Mouse (Mus musculus) heart, postnatal 0 days (tissue): Measurements from ENCODE around the gene Cdk17. TPM values are rescaled to one million over a fixed set of nuclear protein-coding genes. Genes with fewer than 3 reads are reported as not detected.

Experiments
- ATAC-seq: fragments of 200-750 bp; cut with Nextera tagmentation; 2 replicates; pipeline ENCODE4 v1.8.0; 2017; ENCODE audit warnings: low read depth, moderate number of reproducible peaks, moderate library complexity; ENCODE audit not compliant: insufficient read depth
- DNase-seq: peaks from one replicate; pipeline ENCODE4 v3.0.0-alpha.2; 2016; ENCODE audit warnings: low spot score
- H3K27ac ChIP-seq: fragments of 300-500 bp; sonication (generic); 2 replicates; pipeline ENCODE4 v1.5.1; 2014; ENCODE audit warnings: low read depth, mild to moderate bottlenecking
- H3K27me3 ChIP-seq: fragments of 300-500 bp; sonication (generic); 2 replicates; pipeline ENCODE4 v1.6.1; 2014; ENCODE audit warnings: low read length, mixed read lengths; ENCODE audit not compliant: control insufficient read depth, insufficient read depth
- H3K36me3 ChIP-seq: fragments of 300-500 bp; sonication (generic); replicated peaks from 2 replicates; pipeline ENCODE4 v1.6.1; 2014; ENCODE audit warnings: low read length, mixed read lengths; ENCODE audit not compliant: control insufficient read depth, insufficient read depth
- H3K4me1 ChIP-seq: fragments of 300-500 bp; sonication (generic); 2 replicates; pipeline ENCODE4 v1.6.1; 2014; ENCODE audit warnings: antibody characterized with exemption; ENCODE audit not compliant: control insufficient read depth, insufficient read depth
- H3K4me2 ChIP-seq: fragments of 300-500 bp; sonication (generic); 2 replicates; pipeline ENCODE4 v1.6.1; 2014; ENCODE audit warnings: low read depth, mild to moderate bottlenecking, low read length, moderate library complexity
- H3K4me3 ChIP-seq: fragments of 300-500 bp; sonication (generic); 2 replicates; pipeline ENCODE4 v1.5.1; 2014; ENCODE audit warnings: low read depth, low read length
- H3K9ac ChIP-seq: fragments of 300-500 bp; sonication (generic); replicated peaks from 2 replicates; pipeline ENCODE4 v1.6.1; 2014; ENCODE audit warnings: low read depth, low read length, mixed read lengths
- H3K9me3 ChIP-seq: fragments of 300-500 bp; sonication (generic); replicated peaks from 2 replicates; pipeline ENCODE4 v1.6.1; 2016; ENCODE audit warnings: low read length; ENCODE audit not compliant: control insufficient read depth
- CTCF ChIP-seq: IDR thresholded peaks from 2 replicates; pipeline ENCODE4 v1.5.1; 2016; ENCODE audit warnings: antibody characterized with exemption, control low read depth, low read depth
- EP300 ChIP-seq: IDR thresholded peaks from 2 replicates; pipeline ENCODE4 v1.6.1; 2016; ENCODE audit warnings: antibody characterized with exemption, low read depth
- WGBS: fragments of 180-500 bp; shearing (Covaris S2); extraction: QIAGEN DNeasy Blood & Tissue Kit; methylation state at CpG from one replicate; pipeline ENCODE4 v1.1.7; 2014; 5-methylcytosine and 5-hydroxymethylcytosine counted together
- polyA plus RNA-seq: library from polyadenylated mRNA; unstranded; fragments of >200 nt; fragmentation: Nextera tagmentation; extraction: Ambion mirVana; gene quantifications from 2 replicates; pipeline ENCODE4 v1.2.1, GENCODE M21; 2015
- total RNA-seq: library from RNA; depleted of rRNA; stranded (reverse); fragments of >200 nt; gene quantifications from 2 replicates; pipeline ENCODE4 v1.2.3, GENCODE M21; 2014; ENCODE audit warnings: low replicate concordance

Cdk17 gene
- total and polyA plus RNA-seq, 2 experiments from 2014 or later: 12.3 to 40.2 TPM

- peak; percentile 37; the same call in 1 of the 2 replicates for ATAC-seq
- Histone ChIP-seq H3K27me3 (no peaks in the 10 kb centered on the region), H3K9me3 (no peaks in the 10 kb centered on the region), H3K36me3 (no peaks in the 10 kb centered on the region), H3K4me1 (peaks cover 22% of the 10 kb centered on the region), H3K4me2 (peak overlapping the region; percentile 53), H3K9ac (peak overlapping the region; percentile 37), H3K4me3 (peak overlapping the region; percentile 13; the same call in 1 of the 2 replicates), H3K27ac (peak overlapping the region; percentile 84)
- TF ChIP-seq EP300: no peak
- no peak for TF ChIP-seq CTCF
- 27% methylated on average over 14 of the region's 14 CpGs for WGBS
- peak; percentile 45 for DNase-seq
Measured at GRCm38 (mm10) chr10:93165416-93166381, 5.0 kb downstream of the Cdk17 start.

GRCm38 (mm10) chr10:93166382-93166769, 5.7 kb downstream of the Cdk17 start:
- peaks cover 22% of the 10 kb centered on the region for H3K4me1 ChIP-seq
- H3K27me3 ChIP-seq: no peaks in the 10 kb centered on the region
- no peaks in the 10 kb centered on the region for H3K9me3 ChIP-seq
- TF ChIP-seq CTCF: no peak
- no peak for TF ChIP-seq EP300
- ATAC-seq: 0 out of 2 replicates have a peak, but pooled peaks have one; percentile 41
- 20% methylated on average over 5 of the region's 5 CpGs for WGBS
- DNase-seq: no peak
- H3K4me2 ChIP-seq: peak overlapping the region; percentile 53
- no peaks in the 10 kb centered on the region for H3K36me3 ChIP-seq
- peak overlapping the region; percentile 37 for H3K9ac ChIP-seq
- 0 out of 2 replicates have a peak overlapping the region, but pooled peaks have one; percentile 13 for H3K4me3 ChIP-seq
- H3K27ac ChIP-seq: peak overlapping the region; percentile 84

- no peaks in the 10 kb centered on the region for H3K9me3 ChIP-seq
- H3K4me1 ChIP-seq: peaks cover 18% of the 10 kb centered on the region
- DNase-seq (no peak), ATAC-seq (no peak)
- TF ChIP-seq CTCF (no peak), EP300 (no peak)
- no peak overlapping the region for H3K9ac ChIP-seq
- peak overlapping the region; percentile 21; the same call in 1 of the 2 replicates for H3K4me2 ChIP-seq
- no peaks in the 10 kb centered on the region for H3K36me3 ChIP-seq
- H3K27me3 ChIP-seq: no peaks in the 10 kb centered on the region
- no peak overlapping the region for H3K4me3 ChIP-seq
- WGBS: 70% methylated on average over 6 of the region's 6 CpGs
- H3K27ac ChIP-seq: no peak overlapping the region
Measured at GRCm38 (mm10) chr10:93167311-93167710, 6.6 kb downstream of the Cdk17 start.

GRCm38 (mm10) chr10:93168067-93168466, 7.4 kb downstream of the Cdk17 start:
- peaks cover 2% of the 10 kb centered on the region; the same call in 1 of the 2 replicates for H3K36me3 ChIP-seq
- DNase-seq (no peak), ATAC-seq (peak; percentile 40; the same call in 1 of the 2 replicates)
- 35% methylated on average over 4 of the region's 4 CpGs for WGBS
- TF ChIP-seq CTCF (no peak), EP300 (no peak)
- no peaks in the 10 kb centered on the region for H3K9me3 ChIP-seq
- peaks cover 18% of the 10 kb centered on the region for H3K4me1 ChIP-seq
- no peaks in the 10 kb centered on the region for H3K27me3 ChIP-seq
- H3K9ac ChIP-seq: no peak overlapping the region
- H3K4me3 ChIP-seq: no peak overlapping the region
- no peak overlapping the region for H3K4me2 ChIP-seq
- peak overlapping the region; percentile 49 for H3K27ac ChIP-seq

- Histone ChIP-seq H3K27ac (0 out of 2 replicates have a peak overlapping the region, but pooled peaks have one; percentile 1), H3K9ac (no peak overlapping the region), H3K36me3 (peaks cover 7% of the 10 kb centered on the region; the same call in 1 of the 2 replicates), H3K27me3 (no peaks in the 10 kb centered on the region), H3K4me3 (no peak overlapping the region), H3K4me1 (peaks cover 5% of the 10 kb centered on the region; the same call in 1 of the 2 replicates), H3K4me2 (no peak overlapping the region), H3K9me3 (no peaks in the 10 kb centered on the region)
- no peak for TF ChIP-seq EP300
- TF ChIP-seq CTCF: no peak
- WGBS: 72% methylated on average over 6 of the region's 6 CpGs
- ATAC-seq: no peak
- DNase-seq: no peak
Measured at GRCm38 (mm10) chr10:93171182-93171855, 10.6 kb downstream of the Cdk17 start.
